Mouse (Mus musculus): Measurements from ENCODE around the gene Mrpl14. TPM values are rescaled to one million over a fixed set of nuclear protein-coding genes. Genes with fewer than 3 reads are reported as not detected.

Mrpl14 gene
- polyA plus RNA-seq, 1 experiment from 2014 or later, result 129 TPM

- H3K4me1 ChIP-seq (ENCODE audit: control insufficient read depth, insufficient read depth, low read length), result peaks cover 24% of the 10 kb centered on the region
- H3K27ac ChIP-seq (ENCODE audit: low read depth, low read length), result no peak overlapping the region
- 2% methylated on average over 3 of the region's 3 CpGs for WGBS
- H3K9me3 ChIP-seq (ENCODE audit: control insufficient read depth, low read length), result no peaks in the 10 kb centered on the region
- ATAC-seq (ENCODE audit: low read depth), result no peak
- H3K9ac ChIP-seq (replicated peaks; ENCODE audit: low read depth, low read length), result no peak overlapping the region
- no peak overlapping the region for H3K4me3 ChIP-seq (ENCODE audit: low read depth, low read length)
- H3K4me2 ChIP-seq (ENCODE audit: low read depth, low read length), result peak overlapping the region; percentile 78; the same call in 1 of the 2 replicates
- no peaks in the 10 kb centered on the region for H3K27me3 ChIP-seq (ENCODE audit: control insufficient read depth, insufficient read depth, low read length)
- H3K36me3 ChIP-seq (ENCODE audit: control insufficient read depth, insufficient read depth, low read length), result no peaks in the 10 kb centered on the region
These were observed 48.2 kb downstream of the Mrpl14 start for GRCm38 (mm10) chr17:45734333-45734732.

GRCm38 (mm10) chr17:45734881-45735280 lies 48.8 kb downstream of the Mrpl14 start:
- Histone ChIP-seq H3K9me3 (ENCODE audit: control insufficient read depth, low read length) (no peaks in the 10 kb centered on the region), H3K4me3 (ENCODE audit: low read depth, low read length) (no peak overlapping the region), H3K27me3 (ENCODE audit: control insufficient read depth, insufficient read depth, low read length) (no peaks in the 10 kb centered on the region), H3K4me1 (ENCODE audit: control insufficient read depth, insufficient read depth, low read length) (peaks cover 24% of the 10 kb centered on the region), H3K4me2 (ENCODE audit: low read depth, low read length) (no peak overlapping the region), H3K36me3 (ENCODE audit: control insufficient read depth, insufficient read depth, low read length) (no peaks in the 10 kb centered on the region), H3K27ac (ENCODE audit: low read depth, low read length) (no peak overlapping the region), H3K9ac (replicated peaks; ENCODE audit: low read depth, low read length) (no peak overlapping the region)
- 68% methylated on average over 4 of the region's 4 CpGs for WGBS
- ATAC-seq (ENCODE audit: low read depth), result no peak

GRCm38 (mm10) chr17:45735382-45736310 lies 49.5 kb downstream of the Mrpl14 start:
- Histone ChIP-seq H3K4me2 (ENCODE audit: low read depth, low read length) (peak overlapping the region; percentile 75), H3K27ac (ENCODE audit: low read depth, low read length) (peak overlapping the region; percentile 91), H3K9ac (replicated peaks; ENCODE audit: low read depth, low read length) (peak overlapping the region; percentile 76), H3K27me3 (ENCODE audit: control insufficient read depth, insufficient read depth, low read length) (no peaks in the 10 kb centered on the region), H3K9me3 (ENCODE audit: control insufficient read depth, low read length) (no peaks in the 10 kb centered on the region), H3K4me1 (ENCODE audit: control insufficient read depth, insufficient read depth, low read length) (peaks cover 24% of the 10 kb centered on the region), H3K4me3 (ENCODE audit: low read depth, low read length) (peak overlapping the region; percentile 42), H3K36me3 (ENCODE audit: control insufficient read depth, insufficient read depth, low read length) (no peaks in the 10 kb centered on the region)
- WGBS, result 5% methylated on average over 10 of the region's 10 CpGs
- ATAC-seq (ENCODE audit: low read depth), result peak; percentile 18

- peaks cover 24% of the 10 kb centered on the region for H3K4me1 ChIP-seq (ENCODE audit: control insufficient read depth, insufficient read depth, low read length)
- peak overlapping the region; percentile 91 for H3K27ac ChIP-seq (ENCODE audit: low read depth, low read length)
- no peaks in the 10 kb centered on the region for H3K27me3 ChIP-seq (ENCODE audit: control insufficient read depth, insufficient read depth, low read length)
- peak overlapping the region; percentile 75 for H3K4me2 ChIP-seq (ENCODE audit: low read depth, low read length)
- under 1% methylated on average over 63 of the region's 72 CpGs for WGBS
- H3K4me3 ChIP-seq (ENCODE audit: low read depth, low read length), result peak overlapping the region; percentile 42
- no peaks in the 10 kb centered on the region for H3K9me3 ChIP-seq (ENCODE audit: control insufficient read depth, low read length)
- peak; percentile 71 for ATAC-seq (ENCODE audit: low read depth)
- no peaks in the 10 kb centered on the region for H3K36me3 ChIP-seq (ENCODE audit: control insufficient read depth, insufficient read depth, low read length)
- peak overlapping the region; percentile 76 for H3K9ac ChIP-seq (replicated peaks; ENCODE audit: low read depth, low read length)
These were observed 50.4 kb downstream of the Mrpl14 start for GRCm38 (mm10) chr17:45736311-45737077.

GRCm38 (mm10) chr17:45737078-45737601 lies 51.0 kb downstream of the Mrpl14 start:
- H3K4me3 ChIP-seq (ENCODE audit: low read depth, low read length), result peak overlapping the region; percentile 42
- H3K4me2 ChIP-seq (ENCODE audit: low read depth, low read length), result peak overlapping the region; percentile 75
- no peaks in the 10 kb centered on the region for H3K27me3 ChIP-seq (ENCODE audit: control insufficient read depth, insufficient read depth, low read length)
- peaks cover 24% of the 10 kb centered on the region for H3K4me1 ChIP-seq (ENCODE audit: control insufficient read depth, insufficient read depth, low read length)
- peak overlapping the region; percentile 76 for H3K9ac ChIP-seq (replicated peaks; ENCODE audit: low read depth, low read length)
- no peaks in the 10 kb centered on the region for H3K9me3 ChIP-seq (ENCODE audit: control insufficient read depth, low read length)
- peak; percentile 13; the same call in 1 of the 2 replicates for ATAC-seq (ENCODE audit: low read depth)
- H3K27ac ChIP-seq (ENCODE audit: low read depth, low read length), result peak overlapping the region; percentile 91
- WGBS, result 13% methylated on average over 10 of the region's 10 CpGs
- H3K36me3 ChIP-seq (ENCODE audit: control insufficient read depth, insufficient read depth, low read length), result no peaks in the 10 kb centered on the region

GRCm38 (mm10) chr17:45742371-45743147 lies 56.4 kb downstream of the Mrpl14 start:
- 72% methylated on average over 13 of the region's 13 CpGs for WGBS
- H3K4me1 ChIP-seq (ENCODE audit: control insufficient read depth, insufficient read depth, low read length), result no peaks in the 10 kb centered on the region

GRCm38 (mm10) chr17:45745629-45746028 lies 59.5 kb downstream of the Mrpl14 start:
- Histone ChIP-seq H3K4me2 (ENCODE audit: low read depth, low read length) (no peak overlapping the region), H3K27me3 (ENCODE audit: control insufficient read depth, insufficient read depth, low read length) (no peaks in the 10 kb centered on the region), H3K9ac (replicated peaks; ENCODE audit: low read depth, low read length) (no peak overlapping the region), H3K9me3 (ENCODE audit: control insufficient read depth, low read length) (no peaks in the 10 kb centered on the region), H3K4me1 (ENCODE audit: control insufficient read depth, insufficient read depth, low read length) (no peaks in the 10 kb centered on the region), H3K27ac (ENCODE audit: low read depth, low read length) (no peak overlapping the region), H3K4me3 (ENCODE audit: low read depth, low read length) (no peak overlapping the region), H3K36me3 (ENCODE audit: control insufficient read depth, insufficient read depth, low read length) (no peaks in the 10 kb centered on the region)
- ATAC-seq (ENCODE audit: low read depth), result no peak
- WGBS, result 93% methylated on average over 2 of the region's 2 CpGs

More at GRCm38 (mm10) chr17:45742371-45743147, 56.4 kb downstream of the Mrpl14 start:
- Histone ChIP-seq H3K27ac (ENCODE audit: low read depth, low read length) (no peak overlapping the region), H3K36me3 (ENCODE audit: control insufficient read depth, insufficient read depth, low read length) (no peaks in the 10 kb centered on the region), H3K4me3 (ENCODE audit: low read depth, low read length) (no peak overlapping the region), H3K9ac (replicated peaks; ENCODE audit: low read depth, low read length) (no peak overlapping the region), H3K9me3 (ENCODE audit: control insufficient read depth, low read length) (no peaks in the 10 kb centered on the region), H3K27me3 (ENCODE audit: control insufficient read depth, insufficient read depth, low read length) (no peaks in the 10 kb centered on the region), H3K4me2 (ENCODE audit: low read depth, low read length) (no peak overlapping the region)
- ATAC-seq (ENCODE audit: low read depth), result no peak

GRCm38 (mm10) chr17:45746755-45747154 lies 60.6 kb downstream of the Mrpl14 start:
- ATAC-seq (ENCODE audit: low read depth), result no peak
- Histone ChIP-seq H3K27ac (ENCODE audit: low read depth, low read length) (no peak overlapping the region), H3K9ac (replicated peaks; ENCODE audit: low read depth, low read length) (no peak overlapping the region), H3K4me2 (ENCODE audit: low read depth, low read length) (no peak overlapping the region), H3K9me3 (ENCODE audit: control insufficient read depth, low read length) (no peaks in the 10 kb centered on the region), H3K4me3 (ENCODE audit: low read depth, low read length) (no peak overlapping the region), H3K4me1 (ENCODE audit: control insufficient read depth, insufficient read depth, low read length) (no peaks in the 10 kb centered on the region), H3K27me3 (ENCODE audit: control insufficient read depth, insufficient read depth, low read length) (no peaks in the 10 kb centered on the region), H3K36me3 (ENCODE audit: control insufficient read depth, insufficient read depth, low read length) (no peaks in the 10 kb centered on the region)
- 76% methylated on average over 12 of the region's 12 CpGs for WGBS
